Mouse (Mus musculus): ENCODE measurements around the gene Necap2. TPM values are rescaled to one million over a fixed set of nuclear protein-coding genes. Genes with fewer than 3 reads are reported as not detected.

Gene Necap2
- polyA plus RNA-seq, 2 experiments, result 60.3 to 88.7 TPM

GRCm38 (mm10) chr4:141024992-141025391 is 53.2 kb downstream of the Necap2 start:
- Histone ChIP-seq H3K36me3 (replicated peaks; ENCODE audit: control insufficient read depth, insufficient read depth, low read depth) (no peaks in the 10 kb centered on the region), H3K4me3 (ENCODE audit: insufficient read depth in 1 of 2, low read depth in 2 of 2, low read length in 2 of 2) (no peak overlapping the region), H3K9ac (replicated peaks) (no peak overlapping the region), H3K27ac (no peak overlapping the region), H3K4me2 (ENCODE audit: low read depth) (no peak overlapping the region), H3K27me3 (ENCODE audit: control insufficient read depth, insufficient read depth, low read length) (no peaks in the 10 kb centered on the region), H3K4me1 (replicated peaks; ENCODE audit: control insufficient read depth in 2 of 2, insufficient read depth in 2 of 2, low read length in 1 of 2) (no peaks in the 10 kb centered on the region), H3K9me3 (ENCODE audit: control insufficient read depth, low read length) (no peaks in the 10 kb centered on the region)
- ATAC-seq (ENCODE audit: insufficient read depth) (no peak), DNase-seq (ENCODE audit: low read depth in 3 of 3, low spot score in 3 of 3) (no peak)
- 83% methylated on average over 27 of the region's 27 CpGs for WGBS (ENCODE audit: insufficient replicate concordance)
- TF ChIP-seq EP300 (IDR thresholded peaks at IDR 0.05; ENCODE audit: low read depth), result no peak
- TF ChIP-seq CTCF (IDR thresholded peaks at IDR 0.05; ENCODE audit: low read depth), result no peak

GRCm38 (mm10) chr4:141024052-141024451 is 54.1 kb downstream of the Necap2 start:
- H3K27ac ChIP-seq, result no peak overlapping the region
- H3K36me3 ChIP-seq (replicated peaks; ENCODE audit: control insufficient read depth, insufficient read depth, low read depth), result no peaks in the 10 kb centered on the region
- H3K4me2 ChIP-seq (ENCODE audit: low read depth), result no peak overlapping the region
- no peak for TF ChIP-seq CTCF (IDR thresholded peaks at IDR 0.05; ENCODE audit: low read depth)
- no peak for TF ChIP-seq EP300 (IDR thresholded peaks at IDR 0.05; ENCODE audit: low read depth)
- no peaks in the 10 kb centered on the region for H3K27me3 ChIP-seq (ENCODE audit: control insufficient read depth, insufficient read depth, low read length)
- no peak overlapping the region for H3K4me3 ChIP-seq (ENCODE audit: insufficient read depth in 1 of 2, low read depth in 2 of 2, low read length in 2 of 2)
- 55% methylated on average over 9 of the region's 9 CpGs for WGBS (ENCODE audit: insufficient replicate concordance)
- no peak overlapping the region for H3K9ac ChIP-seq (replicated peaks)
- no peak for ATAC-seq (ENCODE audit: insufficient read depth)
- H3K9me3 ChIP-seq (ENCODE audit: control insufficient read depth, low read length), result no peaks in the 10 kb centered on the region
- no peaks in the 10 kb centered on the region for H3K4me1 ChIP-seq (replicated peaks; ENCODE audit: control insufficient read depth in 2 of 2, insufficient read depth in 2 of 2, low read length in 1 of 2)
- DNase-seq (ENCODE audit: low read depth in 3 of 3, low spot score in 3 of 3), result no peak

GRCm38 (mm10) chr4:141021614-141021929 is 56.6 kb downstream of the Necap2 start:
- WGBS (ENCODE audit: insufficient replicate concordance), result 72% methylated on average over 11 of the region's 11 CpGs
- DNase-seq (ENCODE audit: low read depth in 3 of 3, low spot score in 3 of 3) (no peak), ATAC-seq (ENCODE audit: insufficient read depth) (no peak)
- no peak overlapping the region for H3K27ac ChIP-seq
- H3K9ac ChIP-seq (replicated peaks), result no peak overlapping the region
- H3K4me2 ChIP-seq (ENCODE audit: low read depth), result no peak overlapping the region
- H3K4me3 ChIP-seq (ENCODE audit: insufficient read depth in 1 of 2, low read depth in 2 of 2, low read length in 2 of 2), result no peak overlapping the region
- no peak for TF ChIP-seq EP300 (IDR thresholded peaks at IDR 0.05; ENCODE audit: low read depth)
- no peak for TF ChIP-seq CTCF (IDR thresholded peaks at IDR 0.05; ENCODE audit: low read depth)
- H3K9me3 ChIP-seq (ENCODE audit: control insufficient read depth, low read length), result no peaks in the 10 kb centered on the region
- no peaks in the 10 kb centered on the region for H3K36me3 ChIP-seq (replicated peaks; ENCODE audit: control insufficient read depth, insufficient read depth, low read depth)
- no peaks in the 10 kb centered on the region for H3K4me1 ChIP-seq (replicated peaks; ENCODE audit: control insufficient read depth in 2 of 2, insufficient read depth in 2 of 2, low read length in 1 of 2)
- no peaks in the 10 kb centered on the region for H3K27me3 ChIP-seq (ENCODE audit: control insufficient read depth, insufficient read depth, low read length)

GRCm38 (mm10) chr4:141020811-141021613 is 57.1 kb downstream of the Necap2 start:
- DNase-seq (ENCODE audit: low read depth in 3 of 3, low spot score in 3 of 3) (no peak), ATAC-seq (ENCODE audit: insufficient read depth) (no peak)
- H3K27me3 ChIP-seq (ENCODE audit: control insufficient read depth, insufficient read depth, low read length), result no peaks in the 10 kb centered on the region
- H3K4me1 ChIP-seq (replicated peaks; ENCODE audit: control insufficient read depth in 2 of 2, insufficient read depth in 2 of 2, low read length in 1 of 2), result no peaks in the 10 kb centered on the region
- no peaks in the 10 kb centered on the region for H3K36me3 ChIP-seq (replicated peaks; ENCODE audit: control insufficient read depth, insufficient read depth, low read depth)
- H3K4me2 ChIP-seq (ENCODE audit: low read depth), result no peak overlapping the region
- no peak overlapping the region for H3K9ac ChIP-seq (replicated peaks)
- 64% methylated on average over 14 of the region's 14 CpGs for WGBS (ENCODE audit: insufficient replicate concordance)
- no peak overlapping the region for H3K4me3 ChIP-seq (ENCODE audit: insufficient read depth in 1 of 2, low read depth in 2 of 2, low read length in 2 of 2)
- H3K9me3 ChIP-seq (ENCODE audit: control insufficient read depth, low read length), result no peaks in the 10 kb centered on the region
- no peak overlapping the region for H3K27ac ChIP-seq
- TF ChIP-seq CTCF (IDR thresholded peaks at IDR 0.05; ENCODE audit: low read depth), result no peak
- no peak for TF ChIP-seq EP300 (IDR thresholded peaks at IDR 0.05; ENCODE audit: low read depth)

GRCm38 (mm10) chr4:141020220-141020619 is 57.9 kb downstream of the Necap2 start:
- no peak overlapping the region for H3K9ac ChIP-seq (replicated peaks)
- no peak overlapping the region for H3K27ac ChIP-seq
- H3K27me3 ChIP-seq (ENCODE audit: control insufficient read depth, insufficient read depth, low read length), result no peaks in the 10 kb centered on the region
- no peaks in the 10 kb centered on the region for H3K9me3 ChIP-seq (ENCODE audit: control insufficient read depth, low read length)
- 74% methylated on average over 17 of the region's 17 CpGs for WGBS (ENCODE audit: insufficient replicate concordance)
- DNase-seq (ENCODE audit: low read depth in 3 of 3, low spot score in 3 of 3) (no peak), ATAC-seq (ENCODE audit: insufficient read depth) (no peak)
- H3K4me2 ChIP-seq (ENCODE audit: low read depth), result no peak overlapping the region
- no peaks in the 10 kb centered on the region for H3K4me1 ChIP-seq (replicated peaks; ENCODE audit: control insufficient read depth in 2 of 2, insufficient read depth in 2 of 2, low read length in 1 of 2)
- TF ChIP-seq EP300 (IDR thresholded peaks at IDR 0.05; ENCODE audit: low read depth) (no peak), CTCF (IDR thresholded peaks at IDR 0.05; ENCODE audit: low read depth) (no peak)
- no peak overlapping the region for H3K4me3 ChIP-seq (ENCODE audit: insufficient read depth in 1 of 2, low read depth in 2 of 2, low read length in 2 of 2)
- no peaks in the 10 kb centered on the region for H3K36me3 ChIP-seq (replicated peaks; ENCODE audit: control insufficient read depth, insufficient read depth, low read depth)

Data from liver, embryonic 14.5 days (tissue).